Mouse (Mus musculus) urinary bladder, adult 2 months (tissue): ENCODE results near the gene Ubp1. TPM values are rescaled to one million over a fixed set of nuclear protein-coding genes. Genes with fewer than 3 reads are reported as not detected.

Source experiments
- DNase-seq: peaks from one replicate; pipeline ENCODE4 v3.0.0; 2022; ENCODE audit warnings: low spot score
- polyA plus RNA-seq: library from polyadenylated mRNA; depleted of rRNA; stranded (reverse); fragments of >200 nt; gene quantifications from 2 replicates; pipeline ENCODE4 v1.2.3, GENCODE M21; 2012

The Ubp1 gene
- polyA plus RNA-seq, 1 experiment, result 107 TPM

GRCm38 (mm10) chr9:113969399-113969798 is 38.7 kb downstream of the Ubp1 start:
- DNase-seq, result no peak

GRCm38 (mm10) chr9:113970041-113970440 is 39.3 kb downstream of the Ubp1 start:
- DNase-seq, result no peak

- DNase-seq, result no peak
Observed at GRCm38 (mm10) chr9:113971615-113972014, 40.9 kb downstream of the Ubp1 start.

GRCm38 (mm10) chr9:113973857-113974256 is 43.1 kb downstream of the Ubp1 start:
- DNase-seq, result no peak

GRCm38 (mm10) chr9:113974945-113975344 is 44.2 kb downstream of the Ubp1 start:
- DNase-seq, result no peak

GRCm38 (mm10) chr9:113975442-113975841 is 44.7 kb downstream of the Ubp1 start:
- DNase-seq, result no peak

- DNase-seq, result no peak
Observed at GRCm38 (mm10) chr9:113976264-113976663, 45.5 kb downstream of the Ubp1 start.

GRCm38 (mm10) chr9:113977225-113977840 is 46.6 kb downstream of the Ubp1 start:
- DNase-seq, result no peak

- DNase-seq, result no peak
Observed at GRCm38 (mm10) chr9:113978656-113979055, 47.9 kb downstream of the Ubp1 start.

GRCm38 (mm10) chr9:113979356-113979755 is 48.6 kb downstream of the Ubp1 start:
- no peak for DNase-seq

GRCm38 (mm10) chr9:113981099-113981880 is 50.6 kb downstream of the Ubp1 start:
- DNase-seq, result no peak

GRCm38 (mm10) chr9:113982451-113982850 is 51.7 kb downstream of the Ubp1 start:
- no peak for DNase-seq

GRCm38 (mm10) chr9:113982883-113983670 is 52.3 kb downstream of the Ubp1 start:
- no peak for DNase-seq

GRCm38 (mm10) chr9:113984946-113985620 is 54.3 kb downstream of the Ubp1 start:
- DNase-seq, result no peak

- DNase-seq, result peak; percentile 62
Observed at GRCm38 (mm10) chr9:113990547-113991248, 60.0 kb downstream of the Ubp1 start.

- DNase-seq, result no peak
Observed at GRCm38 (mm10) chr9:113992810-113993209, 62.1 kb downstream of the Ubp1 start.

GRCm38 (mm10) chr9:113998311-113998710 is 67.6 kb downstream of the Ubp1 start:
- no peak for DNase-seq

- DNase-seq, result no peak
Observed at GRCm38 (mm10) chr9:114006801-114007200, 76.1 kb downstream of the Ubp1 start.

- DNase-seq, result no peak
Observed at GRCm38 (mm10) chr9:114007850-114008350, 77.2 kb downstream of the Ubp1 start.

- no peak for DNase-seq
Observed at GRCm38 (mm10) chr9:114009526-114009925, 78.8 kb downstream of the Ubp1 start.

- DNase-seq, result no peak
Observed at GRCm38 (mm10) chr9:114011203-114011602, 80.5 kb downstream of the Ubp1 start.
